Mouse (Mus musculus): ENCODE measurements around the gene A430005L14Rik. TPM values are rescaled to one million over a fixed set of nuclear protein-coding genes. Genes with fewer than 3 reads are reported as not detected.

Gene A430005L14Rik
- polyA plus RNA-seq, 1 experiment, result 39.8 TPM

DNA sequence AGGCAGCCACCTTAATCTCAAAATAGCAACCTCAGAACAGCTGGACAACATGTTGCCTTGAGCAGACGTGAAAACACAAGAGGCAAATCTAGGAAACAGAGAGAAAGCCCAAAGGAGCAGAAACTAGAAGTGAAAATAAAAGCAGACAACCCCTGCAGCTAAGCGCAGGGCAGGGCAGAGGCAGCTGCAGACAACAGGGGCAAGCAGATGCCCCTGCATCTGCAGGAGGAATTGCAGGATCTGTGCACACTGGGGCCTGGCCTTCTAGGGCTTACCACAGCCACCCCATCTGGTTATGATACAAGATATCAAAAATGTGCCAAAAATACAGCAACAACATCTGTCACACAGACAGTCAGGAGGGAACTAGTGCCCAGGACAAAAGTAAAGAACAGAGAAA lies 10.5 kb downstream of the A430005L14Rik start:
- 91% methylated on average over 2 of the region's 2 CpGs for whole genome bisulfite sequencing
- H3K4me1 ChIP-seq (replicated peaks; ENCODE audit: control insufficient read depth, insufficient read depth, low read length), result no peaks in the 10 kb centered on the region
- no peaks in the 10 kb centered on the region for H3K27me3 ChIP-seq (ENCODE audit: control insufficient read depth, insufficient read depth, low read length)
- H3K4me3 ChIP-seq (ENCODE audit: control insufficient read depth, insufficient read depth, low read length), result no peak overlapping the region
- H3K36me3 ChIP-seq (ENCODE audit: control insufficient read depth, insufficient read depth, low read length), result peaks cover 6% of the 10 kb centered on the region
- no peak for DNase-seq
- no peak overlapping the region for H3K27ac ChIP-seq (ENCODE audit: control insufficient read depth, insufficient read depth, low read length)
- no peak for TF ChIP-seq POLR2A (IDR thresholded peaks at IDR 0.05; ENCODE audit: control insufficient read depth, extremely low read depth, insufficient read depth, low read length, poor library complexity)
- no peak for TF ChIP-seq CTCF (IDR thresholded peaks at IDR 0.05; ENCODE audit: borderline replicate concordance, control insufficient read depth, extremely low read depth, insufficient read depth, low read length, poor library complexity)

DNA sequence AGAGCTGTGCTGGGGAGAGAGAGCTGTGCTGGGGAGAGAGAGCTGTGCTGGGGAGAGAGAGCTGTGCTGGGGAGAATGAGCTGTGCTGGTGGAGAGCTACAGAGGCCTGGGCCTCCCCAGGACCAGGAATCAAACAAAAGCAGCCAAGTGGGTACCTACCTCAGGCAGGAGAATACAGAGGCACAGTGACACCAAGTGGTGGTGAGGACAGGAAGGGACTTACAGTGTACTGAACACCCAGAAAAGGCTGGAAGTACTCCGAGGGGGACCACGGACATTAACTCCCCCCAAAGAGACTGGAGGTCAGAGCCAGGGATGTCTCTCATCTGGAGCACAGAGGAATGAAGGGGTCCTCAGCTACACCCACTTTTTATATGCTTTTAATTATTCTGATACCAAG lies 11.0 kb downstream of the A430005L14Rik start:
- H3K27ac ChIP-seq (ENCODE audit: control insufficient read depth, insufficient read depth, low read length), result no peak overlapping the region
- no peaks in the 10 kb centered on the region for H3K27me3 ChIP-seq (ENCODE audit: control insufficient read depth, insufficient read depth, low read length)
- no peak overlapping the region for H3K4me3 ChIP-seq (ENCODE audit: control insufficient read depth, insufficient read depth, low read length)
- TF ChIP-seq POLR2A (IDR thresholded peaks at IDR 0.05; ENCODE audit: control insufficient read depth, extremely low read depth, insufficient read depth, low read length, poor library complexity) (no peak), CTCF (IDR thresholded peaks at IDR 0.05; ENCODE audit: borderline replicate concordance, control insufficient read depth, extremely low read depth, insufficient read depth, low read length, poor library complexity) (no peak)
- peaks cover 5% of the 10 kb centered on the region for H3K36me3 ChIP-seq (ENCODE audit: control insufficient read depth, insufficient read depth, low read length)
- WGBS, result 93% methylated on average over 2 of the region's 2 CpGs
- H3K4me1 ChIP-seq (replicated peaks; ENCODE audit: control insufficient read depth, insufficient read depth, low read length), result no peaks in the 10 kb centered on the region
- no peak for DNase-seq

DNA sequence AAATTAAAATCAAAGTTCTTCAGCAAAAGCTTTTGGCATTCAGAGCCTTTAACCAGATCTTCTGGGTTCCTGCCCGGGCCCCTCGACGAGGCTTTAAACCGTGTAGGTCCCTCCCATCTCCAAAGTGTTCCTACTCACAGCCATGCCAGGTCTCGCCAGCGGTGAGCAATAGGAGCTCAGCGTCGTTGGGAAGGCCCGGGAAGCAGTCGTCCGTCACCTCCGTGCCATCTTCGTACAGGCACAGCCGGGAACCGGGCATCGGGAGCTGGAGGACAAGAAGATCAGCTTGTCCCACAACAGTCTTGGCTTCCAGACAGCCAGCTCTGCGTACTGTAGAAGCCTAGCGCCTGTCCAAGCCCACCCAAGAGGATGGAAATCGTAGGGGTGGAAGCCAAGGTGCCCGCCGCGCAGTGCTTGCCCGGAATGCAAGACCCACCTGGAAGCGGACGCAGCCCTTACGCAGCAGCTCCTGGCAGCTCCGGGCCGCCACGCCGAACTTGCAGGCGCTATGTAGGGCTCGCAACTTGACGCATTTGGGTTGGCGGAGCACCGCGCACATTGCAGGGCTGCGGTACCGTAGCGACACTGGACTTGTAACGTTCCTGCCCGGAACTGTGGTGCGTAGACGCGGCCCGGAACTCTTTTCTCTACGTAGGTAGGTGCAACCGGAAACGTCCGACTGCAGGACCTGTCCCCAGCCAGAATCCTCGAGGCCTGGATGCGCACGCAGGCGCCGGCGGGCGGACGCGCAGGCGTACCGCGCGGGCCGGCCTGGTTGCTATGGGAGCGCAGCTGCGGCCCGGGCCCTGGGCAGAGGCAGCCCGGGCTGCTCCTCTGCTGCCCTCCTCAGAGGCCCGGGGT lies 17.6 kb downstream of the A430005L14Rik start, which contains the start of the genes Dffb and Cep104:
TSS of gene Dffb (minus strand) at position 696 of the 861 bp plus-strand sequence.
TSS of gene Cep104 (plus strand) at position 764 of the 861 bp plus-strand sequence.
- Histone ChIP-seq H3K27ac (ENCODE audit: control insufficient read depth, insufficient read depth, low read length) (no peak within 1 kb of the TSS), H3K36me3 (ENCODE audit: control insufficient read depth, insufficient read depth, low read length) (peaks cover 5% of the 10 kb centered on the region), H3K27me3 (ENCODE audit: control insufficient read depth, insufficient read depth, low read length) (no peaks in the 10 kb centered on the region), H3K4me1 (replicated peaks; ENCODE audit: control insufficient read depth, insufficient read depth, low read length) (peaks cover 9% of the 10 kb centered on the region), H3K4me3 (ENCODE audit: control insufficient read depth, insufficient read depth, low read length) (peak within 1 kb of the TSS; percentile 95)
- peak; percentile 87 for DNase-seq
- WGBS, result under 1% methylated on average over 68 of the region's 68 CpGs
- TF ChIP-seq CTCF (IDR thresholded peaks at IDR 0.05; ENCODE audit: borderline replicate concordance, control insufficient read depth, extremely low read depth, insufficient read depth, low read length, poor library complexity) (peak; percentile 53; the same call in 1 of the 2 replicates), POLR2A (IDR thresholded peaks at IDR 0.05; ENCODE audit: control insufficient read depth, extremely low read depth, insufficient read depth, low read length, poor library complexity) (no peak)

DNA sequence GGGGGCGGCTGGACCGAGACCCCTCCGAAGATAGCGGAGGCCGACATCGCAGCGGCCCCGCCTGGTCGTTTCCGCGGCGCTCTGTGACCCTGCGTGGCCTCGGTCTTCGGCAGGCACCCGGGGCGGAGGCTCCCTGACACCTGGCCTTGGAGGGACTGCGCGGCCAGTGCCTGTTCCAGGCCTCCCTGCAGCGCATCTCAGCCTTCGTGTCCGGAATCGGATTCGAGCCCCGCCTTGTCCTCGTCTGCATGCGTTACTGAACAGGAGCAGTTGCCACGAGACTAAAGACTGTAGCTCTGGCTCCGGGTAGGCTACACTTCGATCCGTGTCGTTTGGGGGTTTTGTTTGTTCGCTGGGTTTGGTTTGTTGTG lies 18.2 kb downstream of the A430005L14Rik start:
- Histone ChIP-seq H3K4me1 (replicated peaks; ENCODE audit: control insufficient read depth, insufficient read depth, low read length) (peaks cover 9% of the 10 kb centered on the region), H3K27me3 (ENCODE audit: control insufficient read depth, insufficient read depth, low read length) (no peaks in the 10 kb centered on the region), H3K27ac (ENCODE audit: control insufficient read depth, insufficient read depth, low read length) (no peak overlapping the region), H3K36me3 (ENCODE audit: control insufficient read depth, insufficient read depth, low read length) (peaks cover 5% of the 10 kb centered on the region), H3K4me3 (ENCODE audit: control insufficient read depth, insufficient read depth, low read length) (peak overlapping the region; percentile 95)
- DNase-seq, result no peak
- under 1% methylated on average over 33 of the region's 33 CpGs for WGBS
- TF ChIP-seq CTCF (IDR thresholded peaks at IDR 0.05; ENCODE audit: borderline replicate concordance, control insufficient read depth, extremely low read depth, insufficient read depth, low read length, poor library complexity) (no peak), POLR2A (IDR thresholded peaks at IDR 0.05; ENCODE audit: control insufficient read depth, extremely low read depth, insufficient read depth, low read length, poor library complexity) (no peak)

DNA sequence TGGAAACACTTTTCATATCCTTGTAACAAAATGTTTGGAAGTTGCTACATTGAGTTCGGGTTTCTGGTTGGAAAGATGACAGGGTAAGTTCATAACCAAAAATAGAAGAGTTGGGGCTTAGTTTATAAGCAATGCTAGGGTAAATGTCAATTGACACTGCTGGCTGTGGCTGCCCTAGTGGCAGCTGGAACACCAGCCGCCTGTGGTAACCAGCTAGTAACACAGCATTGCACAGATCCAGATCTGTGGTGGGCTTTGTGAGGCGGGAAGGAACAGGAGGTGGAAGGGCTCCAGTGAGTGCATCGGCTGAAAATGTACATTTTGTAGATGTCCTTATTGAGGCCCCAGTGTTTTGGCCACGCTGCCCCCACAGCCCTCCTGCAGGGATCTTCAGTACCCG lies 18.7 kb downstream of the A430005L14Rik start:
- WGBS, result 30% methylated on average over 6 of the region's 6 CpGs
- H3K27ac ChIP-seq (ENCODE audit: control insufficient read depth, insufficient read depth, low read length), result no peak overlapping the region
- no peaks in the 10 kb centered on the region for H3K27me3 ChIP-seq (ENCODE audit: control insufficient read depth, insufficient read depth, low read length)
- no peak for DNase-seq
- peak overlapping the region; percentile 10; the same call in 1 of the 2 replicates for H3K4me3 ChIP-seq (ENCODE audit: control insufficient read depth, insufficient read depth, low read length)
- peaks cover 5% of the 10 kb centered on the region for H3K36me3 ChIP-seq (ENCODE audit: control insufficient read depth, insufficient read depth, low read length)
- H3K4me1 ChIP-seq (replicated peaks; ENCODE audit: control insufficient read depth, insufficient read depth, low read length), result peaks cover 9% of the 10 kb centered on the region
- TF ChIP-seq POLR2A (IDR thresholded peaks at IDR 0.05; ENCODE audit: control insufficient read depth, extremely low read depth, insufficient read depth, low read length, poor library complexity), result no peak
- TF ChIP-seq CTCF (IDR thresholded peaks at IDR 0.05; ENCODE audit: borderline replicate concordance, control insufficient read depth, extremely low read depth, insufficient read depth, low read length, poor library complexity), result no peak

DNA sequence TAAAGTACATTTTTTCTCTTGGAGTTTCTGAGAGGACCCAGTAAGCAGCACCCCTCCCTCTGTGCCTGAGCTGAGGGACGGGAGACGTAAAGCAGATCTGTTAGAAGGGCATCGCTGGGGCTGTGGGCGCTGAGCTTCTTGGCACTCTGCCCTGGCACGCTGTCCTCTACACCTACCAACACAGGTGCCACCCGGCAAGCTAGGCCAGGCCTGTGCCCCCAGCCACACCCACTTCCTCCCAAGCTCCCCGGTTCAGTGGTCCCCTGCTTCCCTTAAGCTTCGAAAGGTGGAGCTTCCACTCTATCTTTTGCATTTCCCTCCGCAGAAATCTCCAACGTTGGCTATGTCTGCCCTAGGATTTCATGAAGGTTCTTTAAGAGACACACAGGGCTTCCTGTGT lies 22.2 kb downstream of the A430005L14Rik start:
- Histone ChIP-seq H3K27ac (ENCODE audit: control insufficient read depth, insufficient read depth, low read length) (no peak overlapping the region), H3K27me3 (ENCODE audit: control insufficient read depth, insufficient read depth, low read length) (no peaks in the 10 kb centered on the region), H3K4me3 (ENCODE audit: control insufficient read depth, insufficient read depth, low read length) (no peak overlapping the region), H3K36me3 (ENCODE audit: control insufficient read depth, insufficient read depth, low read length) (peaks cover 4% of the 10 kb centered on the region; the same call in 1 of the 2 replicates), H3K4me1 (replicated peaks; ENCODE audit: control insufficient read depth, insufficient read depth, low read length) (peaks cover 6% of the 10 kb centered on the region)
- TF ChIP-seq CTCF (IDR thresholded peaks at IDR 0.05; ENCODE audit: borderline replicate concordance, control insufficient read depth, extremely low read depth, insufficient read depth, low read length, poor library complexity), result no peak
- TF ChIP-seq POLR2A (IDR thresholded peaks at IDR 0.05; ENCODE audit: control insufficient read depth, extremely low read depth, insufficient read depth, low read length, poor library complexity), result no peak
- DNase-seq, result no peak
- 23% methylated on average over 10 of the region's 10 CpGs for WGBS
